Mouse (Mus musculus) lung, adult 2 months (tissue): ENCODE data around the gene Zc3h18. TPM values are rescaled to one million over a fixed set of nuclear protein-coding genes. Genes with fewer than 3 reads are reported as not detected.

Experiments used
- DNase-seq: peaks from one replicate; pipeline ENCODE4 v3.0.0; 2022
- H3K4me1 ChIP-seq: fragments of 200-500 bp; 2 replicates; pipeline ENCODE4 v1.6.1; 2011; ENCODE audit warnings: low read length; ENCODE audit not compliant: control insufficient read depth, insufficient read depth
- H3K4me3 ChIP-seq: fragments of 200-500 bp; replicated peaks from 2 replicates; pipeline ENCODE3; 2011; ENCODE audit warnings: low read depth, mild to moderate bottlenecking, control low read depth, low read length; ENCODE audit errors: extremely low read depth
- CTCF ChIP-seq: fragments of 200-500 bp; IDR thresholded peaks from 2 replicates; pipeline ENCODE4 v1.5.1; 2011; ENCODE audit warnings: mild to moderate bottlenecking, low read length, control low read depth; ENCODE audit not compliant: insufficient read depth
- POLR2A ChIP-seq: fragments of 200-500 bp; IDR thresholded peaks from 2 replicates; pipeline ENCODE4 v1.6.1; 2011; ENCODE audit warnings: low read depth, mild to moderate bottlenecking, control low read depth, low read length, borderline replicate concordance; ENCODE audit errors: extremely low read depth
- WGBS: fragments of 180-500 bp; shearing (Covaris S2); methylation state at CpG from one replicate; pipeline ENCODE4 v1.1.7; 2018; 5-methylcytosine and 5-hydroxymethylcytosine counted together
- polyA plus RNA-seq: library from polyadenylated mRNA; depleted of rRNA; stranded (reverse); fragments of >200 nt; gene quantifications from 2 replicates; pipeline ENCODE4 v1.2.3, GENCODE M21; 2012

The Zc3h18 gene
- polyA plus RNA-seq, 1 experiment = 26.8 TPM

- Histone ChIP-seq H3K4me1 (peaks cover 7% of the 10 kb centered on the region; the same call in 1 of the 2 replicates), H3K4me3 (no peak overlapping the region)
- no peak for TF ChIP-seq POLR2A
- no peak for TF ChIP-seq CTCF
- DNase-seq = no peak
- 81% methylated on average over 1 of the region's 1 CpGs for WGBS
These were observed 64.9 kb downstream of the Zc3h18 start for GRCm38 (mm10) chr8:122441326-122441725.

DNA sequence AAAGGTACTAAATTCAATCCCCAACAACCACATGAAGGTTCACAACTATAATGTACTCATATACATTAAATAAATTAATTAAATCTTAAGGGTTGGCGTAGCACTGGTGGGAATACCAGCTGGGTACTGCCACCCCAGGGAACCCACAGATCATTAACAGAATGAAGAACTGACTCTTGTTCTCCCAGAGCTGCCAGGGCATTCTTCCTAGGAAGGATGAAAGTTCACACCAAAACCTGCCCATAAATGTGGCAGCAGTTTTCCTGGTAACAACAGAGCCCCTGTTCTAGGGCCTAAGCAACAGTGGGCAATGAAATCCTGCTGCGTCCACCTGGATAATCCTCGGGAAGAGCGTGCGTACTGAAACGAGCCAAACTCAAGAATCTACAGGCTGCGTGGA, 65.9 kb downstream of the Zc3h18 start:
- WGBS = 29% methylated on average over 7 of the region's 7 CpGs
- DNase-seq = no peak
- no peak overlapping the region for H3K4me3 ChIP-seq
- H3K4me1 ChIP-seq = peaks cover 7% of the 10 kb centered on the region; the same call in 1 of the 2 replicates
- no peak for TF ChIP-seq CTCF
- TF ChIP-seq POLR2A = no peak

- 4% methylated on average over 12 of the region's 12 CpGs for WGBS
- H3K4me3 ChIP-seq = peak overlapping the region; percentile 92
- TF ChIP-seq POLR2A = no peak
- no peak for TF ChIP-seq CTCF
- DNase-seq = no peak
- peaks cover 7% of the 10 kb centered on the region; the same call in 1 of the 2 replicates for H3K4me1 ChIP-seq
These were observed 66.4 kb downstream of the Zc3h18 start for GRCm38 (mm10) chr8:122442781-122443180.

GRCm38 (mm10) chr8:122443262-122444006, 67.0 kb downstream of the Zc3h18 start, which contains the start of gene Mvd:
TSS of gene Mvd (minus strand) at chr8:122443422.
- WGBS = under 1% methylated on average over 47 of the region's 47 CpGs
- Histone ChIP-seq H3K4me3 (peak within 1 kb of the TSS; percentile 92), H3K4me1 (peaks cover 7% of the 10 kb centered on the region; the same call in 1 of the 2 replicates)
- TF ChIP-seq CTCF (peak; percentile 44), POLR2A (peak; percentile 96; the same call in 1 of the 2 replicates)
- peak; percentile 95 for DNase-seq

DNA sequence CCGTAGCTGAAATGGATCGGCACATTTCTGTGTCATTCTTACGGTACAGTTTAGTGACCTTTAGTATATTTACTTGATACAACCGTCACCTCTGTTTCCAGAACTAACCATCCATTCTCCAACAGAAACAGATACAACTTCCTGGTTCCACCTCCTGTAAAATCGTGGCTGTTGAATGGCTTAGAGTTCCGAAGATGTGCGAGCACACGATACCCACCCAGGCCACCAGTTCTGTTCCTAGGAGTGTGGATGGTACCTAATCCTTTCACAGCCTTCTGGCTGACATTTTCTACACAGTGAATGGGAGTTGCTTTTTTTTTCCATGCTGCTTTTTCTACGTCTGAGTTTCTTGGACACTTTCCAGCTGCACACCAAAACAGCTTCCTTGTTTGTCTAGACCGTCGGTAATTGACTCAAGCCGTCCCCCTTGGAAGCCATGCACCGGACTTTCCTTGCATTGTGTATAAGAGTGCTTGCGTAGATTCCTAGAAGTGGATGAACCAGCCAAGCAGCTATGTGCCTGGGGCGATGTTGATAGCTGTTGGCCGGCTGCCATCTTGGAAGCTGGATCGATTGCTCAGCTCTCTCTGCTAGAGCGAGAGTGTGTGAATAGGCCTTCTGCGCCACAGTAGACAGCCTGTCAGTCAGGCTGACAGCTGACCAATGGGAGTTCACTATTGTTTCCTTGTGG, 67.8 kb downstream of the Zc3h18 start:
- peak; percentile 88 for DNase-seq
- H3K4me1 ChIP-seq = peaks cover 7% of the 10 kb centered on the region; the same call in 1 of the 2 replicates
- peak overlapping the region; percentile 60 for H3K4me3 ChIP-seq
- under 1% methylated on average over 19 of the region's 19 CpGs for WGBS
- TF ChIP-seq POLR2A (peak; percentile 40; the same call in 1 of the 2 replicates), CTCF (no peak)

- 50% methylated on average over 3 of the region's 3 CpGs for WGBS
These were observed 68.8 kb downstream of the Zc3h18 start for GRCm38 (mm10) chr8:122445203-122445602.

GRCm38 (mm10) chr8:122451161-122451703, 74.8 kb downstream of the Zc3h18 start:
- no peak for DNase-seq
- Histone ChIP-seq H3K4me3 (no peak overlapping the region), H3K4me1 (no peaks in the 10 kb centered on the region)
- TF ChIP-seq POLR2A (no peak), CTCF (no peak)
- WGBS = 70% methylated on average over 7 of the region's 7 CpGs

More at GRCm38 (mm10) chr8:122445203-122445602, 68.8 kb downstream of the Zc3h18 start:
- no peak for TF ChIP-seq POLR2A
- peak; percentile 34; the same call in 1 of the 2 replicates for TF ChIP-seq CTCF
- no peak for DNase-seq
- Histone ChIP-seq H3K4me3 (no peak overlapping the region), H3K4me1 (peaks cover 7% of the 10 kb centered on the region; the same call in 1 of the 2 replicates)

GRCm38 (mm10) chr8:122452154-122452553, 75.7 kb downstream of the Zc3h18 start:
- no peak overlapping the region for H3K4me3 ChIP-seq
- 90% methylated on average over 10 of the region's 10 CpGs for WGBS
- DNase-seq = no peak
- no peaks in the 10 kb centered on the region for H3K4me1 ChIP-seq
- no peak for TF ChIP-seq CTCF
- no peak for TF ChIP-seq POLR2A

DNA sequence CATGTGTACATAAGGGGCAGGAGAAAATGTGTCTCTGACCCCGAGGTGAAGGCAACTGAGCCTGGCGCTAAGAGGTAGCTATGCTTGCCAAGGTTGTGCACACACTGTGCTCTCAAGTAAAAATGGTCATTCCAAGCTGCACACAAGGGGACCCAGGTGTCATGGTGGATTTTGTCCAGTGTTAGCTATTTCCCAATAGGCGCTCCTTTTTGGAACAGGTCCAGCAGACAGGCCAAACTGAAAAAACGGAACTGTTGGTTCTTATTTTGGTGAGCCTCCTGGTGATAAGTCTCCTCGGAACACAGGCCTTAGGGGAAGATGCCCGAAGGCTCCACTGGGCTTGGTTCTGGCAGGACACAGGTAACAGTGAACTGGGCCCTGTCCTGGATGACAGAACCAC, 78.0 kb downstream of the Zc3h18 start:
- no peak for DNase-seq
- no peak overlapping the region for H3K4me3 ChIP-seq
- 61% methylated on average over 6 of the region's 6 CpGs for WGBS

More for the DNA sequence above, 78.0 kb downstream of the Zc3h18 start:
- no peaks in the 10 kb centered on the region for H3K4me1 ChIP-seq
- no peak for TF ChIP-seq CTCF
- TF ChIP-seq POLR2A = no peak
